Mouse (Mus musculus) C2C12 (cell line): ENCODE data around the gene Vps53. TPM values are rescaled to one million over a fixed set of nuclear protein-coding genes. Genes with fewer than 3 reads are reported as not detected.

Experiments
- H3K27me3 ChIP-seq: one replicate; pipeline ENCODE4 v1.6.1; 2011; ENCODE audit not compliant: control insufficient read depth, insufficient read depth, insufficient read length
- H3K36me3 ChIP-seq: one replicate; pipeline ENCODE4 v1.6.1; 2011; ENCODE audit not compliant: control insufficient read depth, insufficient read depth
- H3K4me3 ChIP-seq: one replicate; pipeline ENCODE4 v1.5.1; 2011; ENCODE audit warnings: mild to moderate bottlenecking, control low read depth; ENCODE audit not compliant: poor library complexity, insufficient read depth, severe bottlenecking
- H3K79me2 ChIP-seq: one replicate; pipeline ENCODE4 v1.6.1; 2011; ENCODE audit not compliant: control insufficient read depth, insufficient read depth
- H3K79me3 ChIP-seq: one replicate; pipeline ENCODE4 v1.6.1; 2011; ENCODE audit warnings: low read depth, control low read depth
- H3ac ChIP-seq: one replicate; pipeline ENCODE3; 2011; ENCODE audit warnings: low read depth; ENCODE audit not compliant: control insufficient read depth, insufficient read length
- CEBPB ChIP-seq: IDR thresholded peaks from one replicate; pipeline ENCODE4 v1.6.1; 2011; ENCODE audit warnings: low read depth, mild to moderate bottlenecking, control low read depth, moderate library complexity
- CTCF ChIP-seq: IDR thresholded peaks from one replicate; pipeline ENCODE4 v1.5.1; 2011; ENCODE audit not compliant: control insufficient read depth, insufficient read depth, insufficient read length
- FOSL1 ChIP-seq: IDR thresholded peaks from one replicate; pipeline ENCODE4 v1.8.0; 2011; ENCODE audit warnings: mild to moderate bottlenecking, low read length; ENCODE audit not compliant: poor library complexity, insufficient read depth, severe bottlenecking
- MAX ChIP-seq: IDR thresholded peaks from one replicate; pipeline ENCODE4 v1.6.1; 2011; ENCODE audit warnings: mild to moderate bottlenecking, control low read depth
- MYOD1 ChIP-seq: IDR thresholded peaks from one replicate; pipeline ENCODE4 v1.6.1; 2011; ENCODE audit warnings: low read depth; ENCODE audit not compliant: control insufficient read depth, insufficient read length
- MYOG ChIP-seq: IDR thresholded peaks from one replicate; pipeline ENCODE4 v1.6.1; 2011; ENCODE audit not compliant: control insufficient read depth, insufficient read length; ENCODE audit errors: extremely low read depth
- USF1 ChIP-seq: IDR thresholded peaks from one replicate; pipeline ENCODE4 v1.6.1; 2011; ENCODE audit warnings: low read depth, mild to moderate bottlenecking, control low read depth, moderate library complexity
- polyA plus RNA-seq: library from polyadenylated mRNA; unstranded; fragments of >200 nt; fragmentation: generic; extraction: Trizol; gene quantifications from one replicate; pipeline ENCODE4 v1.2.1, GENCODE M21; 2012; ENCODE audit warnings: missing spikeins

Vps53 gene
- polyA plus RNA-seq, 1 experiment, result 29.2 TPM

DNA sequence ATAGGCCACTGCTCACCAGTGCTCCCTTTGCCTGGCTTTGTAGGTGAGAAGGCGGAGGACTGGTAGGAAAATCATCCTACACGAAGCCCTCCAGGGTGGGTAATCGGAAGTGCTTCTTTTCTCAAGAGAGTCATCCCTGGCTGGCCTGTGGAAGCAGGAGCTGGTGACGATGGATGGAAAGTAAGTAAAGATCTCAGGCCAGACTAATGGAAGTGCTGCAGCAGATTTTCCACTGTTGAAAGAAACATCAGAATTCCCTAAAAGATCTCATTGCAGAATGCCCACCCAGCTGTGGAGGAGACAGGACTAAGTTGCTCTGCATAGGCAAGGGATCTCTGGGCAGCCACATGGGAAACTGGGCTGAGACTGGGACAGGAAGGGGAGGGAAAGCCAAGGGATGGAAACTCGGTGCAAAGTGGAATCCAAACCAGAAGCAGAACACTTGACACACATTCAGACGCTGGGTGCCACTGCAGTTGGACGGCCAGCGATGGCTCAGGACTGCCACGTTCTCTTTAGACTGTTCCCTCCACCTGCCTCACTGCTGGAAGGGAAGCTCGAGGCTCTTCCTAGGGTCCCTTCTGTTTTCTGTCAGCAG lies 137.3 kb downstream of the Vps53 start:
- Histone ChIP-seq H3K4me3 (no peak overlapping the region), H3K36me3 (no peaks in the 10 kb centered on the region), H3ac (no peak overlapping the region), H3K79me2 (no peaks in the 10 kb centered on the region), H3K79me3 (no peaks in the 10 kb centered on the region), H3K27me3 (no peaks in the 10 kb centered on the region)
- TF ChIP-seq CEBPB, result no peak
- TF ChIP-seq MYOG, result no peak
- no peak for TF ChIP-seq CTCF
- no peak for TF ChIP-seq USF1
- TF ChIP-seq MAX, result no peak
- TF ChIP-seq MYOD1, result no peak
- TF ChIP-seq FOSL1, result no peak

GRCm38 (mm10) chr11:76040761-76041376 lies 138.6 kb downstream of the Vps53 start:
- Histone ChIP-seq H3K79me3 (no peaks in the 10 kb centered on the region), H3K36me3 (no peaks in the 10 kb centered on the region), H3ac (no peak overlapping the region), H3K27me3 (no peaks in the 10 kb centered on the region), H3K4me3 (no peak overlapping the region), H3K79me2 (no peaks in the 10 kb centered on the region)
- TF ChIP-seq MAX (no peak), FOSL1 (no peak), MYOD1 (no peak), CEBPB (no peak), MYOG (no peak), USF1 (no peak), CTCF (no peak)

- Histone ChIP-seq H3ac (no peak overlapping the region), H3K36me3 (no peaks in the 10 kb centered on the region), H3K4me3 (no peak overlapping the region), H3K79me3 (no peaks in the 10 kb centered on the region), H3K79me2 (no peaks in the 10 kb centered on the region), H3K27me3 (no peaks in the 10 kb centered on the region)
- TF ChIP-seq MYOG (no peak), FOSL1 (no peak), USF1 (no peak), MAX (no peak), CEBPB (no peak), MYOD1 (no peak), CTCF (no peak)
These were observed 139.3 kb downstream of the Vps53 start for GRCm38 (mm10) chr11:76040106-76040505.

DNA sequence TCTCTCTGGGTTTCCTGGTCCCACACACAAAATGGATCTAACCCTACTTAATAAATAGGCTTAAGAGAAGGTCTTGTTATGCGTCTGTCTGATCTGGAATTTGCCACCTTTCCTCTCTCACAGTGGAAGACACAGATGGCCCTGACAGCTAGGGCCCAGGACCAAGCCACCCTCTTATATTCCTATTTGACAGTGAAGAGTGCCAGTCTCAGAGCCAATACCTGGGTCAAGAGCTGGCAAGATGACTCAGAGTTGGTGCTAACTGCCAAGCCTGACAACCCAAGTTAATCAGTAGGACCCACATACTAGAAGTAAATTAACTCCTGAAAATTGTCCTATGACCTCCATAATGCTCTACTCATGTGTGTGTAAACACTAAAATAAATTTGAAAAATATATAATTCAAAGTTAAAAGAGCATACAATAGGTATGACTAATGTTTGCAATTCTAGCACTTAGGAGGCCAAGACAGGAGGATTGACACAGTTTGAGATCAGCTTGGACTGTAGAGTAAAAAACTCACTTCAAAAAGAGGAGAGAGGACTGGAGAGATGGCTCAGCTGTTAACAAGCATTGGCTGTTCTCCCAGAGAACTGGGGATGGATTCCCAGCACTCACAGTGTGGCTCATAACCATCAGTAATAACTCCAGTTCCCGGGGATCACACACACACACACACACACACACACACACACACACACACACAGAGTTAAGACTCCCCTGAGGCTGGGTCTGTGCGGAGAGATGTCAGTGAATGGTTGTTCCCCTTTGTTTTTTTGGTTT lies 140.0 kb downstream of the Vps53 start:
- H3K79me3 ChIP-seq, result no peaks in the 10 kb centered on the region
- H3K79me2 ChIP-seq, result no peaks in the 10 kb centered on the region
- H3ac ChIP-seq, result no peak overlapping the region
- peaks cover 3% of the 10 kb centered on the region for H3K27me3 ChIP-seq
- TF ChIP-seq MYOD1, result no peak
- no peak for TF ChIP-seq MYOG
- TF ChIP-seq USF1, result no peak
- no peak for TF ChIP-seq MAX
- no peak for TF ChIP-seq CEBPB
- no peak for TF ChIP-seq CTCF
- no peaks in the 10 kb centered on the region for H3K36me3 ChIP-seq
- H3K4me3 ChIP-seq, result no peak overlapping the region

- Histone ChIP-seq H3K36me3 (no peaks in the 10 kb centered on the region), H3ac (no peak overlapping the region), H3K27me3 (peaks cover 3% of the 10 kb centered on the region), H3K79me3 (no peaks in the 10 kb centered on the region), H3K4me3 (no peak overlapping the region), H3K79me2 (no peaks in the 10 kb centered on the region)
- TF ChIP-seq MAX (no peak), USF1 (no peak), CTCF (no peak), MYOG (no peak), CEBPB (no peak), MYOD1 (no peak), FOSL1 (no peak)
These were observed 141.7 kb downstream of the Vps53 start for GRCm38 (mm10) chr11:76037581-76038294.
